Mouse (Mus musculus) testis, adult 2 months (tissue): Measurements from ENCODE around the gene Hgd.

Source experiments
- CTCF ChIP-seq: fragments of 200-500 bp; IDR thresholded peaks from 2 replicates; pipeline ENCODE4 v1.5.1; 2012; ENCODE audit warnings: low read depth, mild to moderate bottlenecking, inconsistent platforms, low read length, moderate library complexity; ENCODE audit not compliant: control insufficient read depth, insufficient read depth, insufficient replicate concordance
- POLR2A ChIP-seq: fragments of 200-500 bp; IDR thresholded peaks from 2 replicates; pipeline ENCODE4 v1.6.1; 2012; ENCODE audit warnings: low read depth, mild to moderate bottlenecking, inconsistent platforms, low read length, moderate library complexity; ENCODE audit not compliant: control insufficient read depth

GRCm38 (mm10) chr16:37665394-37665935 lies 85.5 kb downstream of the Hgd start:
- TF ChIP-seq POLR2A, result no peak
- no peak for TF ChIP-seq CTCF
